Mouse (Mus musculus): ENCODE measurements around the gene Ncapd2.

DNA sequence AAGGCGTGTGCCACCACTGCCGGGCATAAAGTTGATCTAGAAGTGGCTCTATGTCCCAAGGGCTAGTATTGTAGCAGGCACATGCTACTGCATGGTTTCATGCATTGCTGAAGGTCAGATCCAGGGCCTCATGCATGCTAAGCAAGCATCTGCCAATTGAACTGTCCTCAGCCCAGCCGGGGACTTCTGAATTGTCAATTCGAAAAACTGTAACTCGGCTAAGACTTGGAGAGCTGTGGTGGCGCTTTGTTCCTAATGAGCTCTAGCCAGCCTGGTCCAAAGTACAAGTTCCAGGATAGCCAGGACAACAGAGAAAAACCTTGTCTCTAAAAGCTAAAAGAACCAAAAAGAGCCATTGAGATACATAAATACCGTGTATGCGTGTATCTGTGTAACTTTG lies 72.1 kb downstream of the Ncapd2 start:
- TF ChIP-seq CTCF (IDR thresholded peaks at IDR 0.05; ENCODE audit: low read depth) (no peak), EP300 (IDR thresholded peaks at IDR 0.05; ENCODE audit: low read depth) (no peak)

Measured in liver, embryonic 14.5 days (tissue).